Mouse (Mus musculus): ENCODE measurements around the gene Tyrobp.

Tyrobp gene

GRCm38 (mm10) chr7:30463568-30463967 lies 50.0 kb downstream of the Tyrobp start:
- in situ Hi-C loops (cut with MboI, MseI): no loop called here

GRCm38 (mm10) chr7:30463996-30464395 lies 50.4 kb downstream of the Tyrobp start:
- in situ Hi-C loops (cut with MboI, MseI): no loop called here

- in situ Hi-C loops (cut with MboI, MseI): no loop called here
Observed at GRCm38 (mm10) chr7:30464816-30465300, 51.3 kb downstream of the Tyrobp start.

Measured in regulatory T cell (primary cell).